Mouse (Mus musculus): Measurements from ENCODE around the gene Cel.

DNA sequence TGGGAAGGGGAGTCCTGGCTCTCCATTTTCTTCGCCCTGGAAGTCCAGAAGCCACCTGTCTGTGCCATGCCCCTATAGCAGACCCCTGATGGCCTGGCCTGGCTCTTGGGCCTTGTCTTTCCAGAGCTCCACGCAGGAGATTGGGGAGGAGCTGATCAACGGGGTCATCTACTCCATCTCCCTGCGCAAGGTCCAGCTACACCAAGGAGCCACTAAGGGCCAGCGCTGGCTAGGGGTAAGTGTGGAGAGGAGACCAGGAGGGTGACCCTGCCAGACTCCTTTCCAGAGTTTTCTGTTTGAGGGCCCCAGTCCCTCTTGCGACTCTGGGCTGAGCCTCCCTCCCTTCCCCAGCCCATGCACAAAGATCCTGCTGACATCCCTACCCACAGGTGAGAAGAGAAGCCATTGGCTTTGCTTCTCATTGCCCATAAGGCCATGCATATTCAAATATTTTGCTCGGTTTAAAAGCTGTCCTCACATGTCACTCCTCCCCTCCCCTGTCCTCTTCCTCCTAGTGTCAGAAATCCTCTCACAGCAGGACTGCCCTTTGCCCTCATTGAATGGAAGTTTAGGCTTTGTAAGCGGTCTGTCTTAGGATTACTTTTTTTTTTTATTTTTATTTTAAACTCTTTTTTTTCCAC, 22.5 kb downstream of the Cel start:
- TF ChIP-seq CTCF (IDR thresholded peaks at IDR 0.05; ENCODE audit: insufficient read depth, low read depth, low read length) (no peak), POLR2A (IDR thresholded peaks at IDR 0.05; ENCODE audit: insufficient read depth, low read depth, low read length) (no peak)

Measured in olfactory bulb, adult 2 months (tissue).